Mouse (Mus musculus): ENCODE results near the gene Ccr6. TPM values are rescaled to one million over a fixed set of nuclear protein-coding genes. Genes with fewer than 3 reads are reported as not detected.
A peak's percentile ranks its signal among the peaks of the same experiment; 100 is the strongest.
"Not testable (repeated sequence)": the region's sequence is repeated elsewhere in the genome, so short reads cannot be mapped to it uniquely, and the experiment has no call there.

Ccr6 gene
- polyA plus RNA-seq, 1 experiment from 2014 or later, result not detected

- H3K4me3 ChIP-seq (ENCODE audit: low read depth, low read length); H3K27ac ChIP-seq (ENCODE audit: low read length); H3K27me3 ChIP-seq (ENCODE audit: control insufficient read depth, insufficient read depth, low read depth, low read length); H3K36me3 ChIP-seq (ENCODE audit: control insufficient read depth, insufficient read depth, low read length); H3K4me2 ChIP-seq (ENCODE audit: low read length); H3K4me1 ChIP-seq (ENCODE audit: control insufficient read depth, insufficient read depth, low read length); H3K9me3 ChIP-seq (replicated peaks; ENCODE audit: control insufficient read depth, low read length, poor library complexity, severe bottlenecking); H3K9ac ChIP-seq (ENCODE audit: low read depth, low read length); ATAC-seq: not testable (repeated sequence)
- 19% methylated on average over 7 of the region's 7 CpGs for WGBS
Measured at GRCm38 (mm10) chr17:8264638-8265037, 28.8 kb downstream of the Ccr6 start.

DNA sequence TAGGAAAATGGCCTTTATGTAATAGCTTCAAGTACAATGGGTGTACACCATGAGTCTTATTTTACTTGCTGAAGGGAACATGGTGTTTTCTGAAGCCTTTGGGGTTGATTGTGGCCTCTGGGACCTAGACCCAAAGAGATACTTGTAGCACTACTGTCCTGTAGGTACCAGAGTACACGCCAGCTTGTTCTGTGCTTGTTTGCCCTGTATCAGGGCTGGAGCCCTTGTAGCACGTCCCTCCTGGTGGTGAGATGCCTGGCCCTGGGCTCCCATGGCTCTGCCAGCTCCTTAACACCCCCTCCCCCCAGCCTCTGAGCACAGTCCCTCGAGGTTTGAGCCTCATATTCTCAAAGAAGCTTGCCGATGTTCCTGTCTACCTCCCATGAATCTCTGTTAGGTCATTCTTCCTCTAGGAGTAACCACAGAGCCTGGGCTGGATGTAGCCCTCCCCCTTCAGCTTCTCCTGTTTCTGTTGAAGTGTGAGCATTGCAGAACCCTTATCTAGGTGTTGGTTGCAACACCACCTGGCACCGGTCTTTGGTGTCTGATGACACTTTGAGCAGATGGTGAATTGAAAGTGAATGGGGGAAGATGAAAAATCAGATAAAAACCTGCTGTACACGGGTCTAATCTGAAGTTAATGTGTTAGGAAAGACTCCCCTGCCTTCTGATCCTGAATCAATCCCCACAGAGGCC lies 36.4 kb downstream of the Ccr6 start:
- 61% methylated on average over 6 of the region's 6 CpGs for WGBS
- no peak overlapping the region for H3K4me3 ChIP-seq (ENCODE audit: low read depth, low read length)
- no peak for ATAC-seq

DNA sequence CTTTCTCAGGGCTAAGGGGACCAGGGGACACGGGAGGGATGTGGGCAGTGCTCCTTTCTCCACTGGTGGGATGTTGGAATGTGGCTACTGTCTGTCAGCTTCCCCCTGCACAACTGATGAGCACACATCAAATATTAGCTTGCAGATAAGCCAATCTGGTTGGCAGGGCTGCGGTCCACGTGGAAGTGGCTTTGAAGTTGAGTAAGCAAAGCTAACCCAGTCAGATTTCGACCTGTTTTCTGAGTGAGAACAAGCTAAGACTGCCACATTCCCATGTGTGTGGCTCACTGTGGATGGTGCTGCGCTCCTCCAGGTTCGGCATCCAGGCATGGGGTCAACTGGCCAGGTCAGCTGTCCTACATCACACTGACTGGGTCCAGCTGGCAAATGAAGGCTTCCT lies 37.1 kb downstream of the Ccr6 start:
- ATAC-seq, result no peak
- no peaks in the 10 kb centered on the region for H3K27me3 ChIP-seq (ENCODE audit: control insufficient read depth, insufficient read depth, low read depth, low read length)
- no peak overlapping the region for H3K27ac ChIP-seq (ENCODE audit: low read length)
- 78% methylated on average over 6 of the region's 6 CpGs for WGBS
- H3K4me3 ChIP-seq (ENCODE audit: low read depth, low read length), result no peak overlapping the region
- no peak overlapping the region for H3K9ac ChIP-seq (ENCODE audit: low read depth, low read length)
- H3K4me2 ChIP-seq (ENCODE audit: low read length), result no peak overlapping the region
- no peaks in the 10 kb centered on the region for H3K36me3 ChIP-seq (ENCODE audit: control insufficient read depth, insufficient read depth, low read length)
- H3K9me3 ChIP-seq (replicated peaks; ENCODE audit: control insufficient read depth, low read length, poor library complexity, severe bottlenecking), result no peaks in the 10 kb centered on the region
- no peaks in the 10 kb centered on the region for H3K4me1 ChIP-seq (ENCODE audit: control insufficient read depth, insufficient read depth, low read length)

More for the DNA sequence above, 36.4 kb downstream of the Ccr6 start:
- H3K36me3 ChIP-seq (ENCODE audit: control insufficient read depth, insufficient read depth, low read length), result no peaks in the 10 kb centered on the region
- H3K4me1 ChIP-seq (ENCODE audit: control insufficient read depth, insufficient read depth, low read length), result no peaks in the 10 kb centered on the region
- H3K9me3 ChIP-seq (replicated peaks; ENCODE audit: control insufficient read depth, low read length, poor library complexity, severe bottlenecking), result no peaks in the 10 kb centered on the region
- H3K27me3 ChIP-seq (ENCODE audit: control insufficient read depth, insufficient read depth, low read depth, low read length), result no peaks in the 10 kb centered on the region
- H3K4me2 ChIP-seq (ENCODE audit: low read length), result no peak overlapping the region
- H3K27ac ChIP-seq (ENCODE audit: low read length), result no peak overlapping the region
- no peak overlapping the region for H3K9ac ChIP-seq (ENCODE audit: low read depth, low read length)

- no peaks in the 10 kb centered on the region for H3K9me3 ChIP-seq (replicated peaks; ENCODE audit: control insufficient read depth, low read length, poor library complexity, severe bottlenecking)
- ATAC-seq, result no peak
Measured at GRCm38 (mm10) chr17:8276071-8276470, 40.2 kb downstream of the Ccr6 start.

GRCm38 (mm10) chr17:8276680-8277079 lies 40.8 kb downstream of the Ccr6 start:
- no peaks in the 10 kb centered on the region for H3K4me1 ChIP-seq (ENCODE audit: control insufficient read depth, insufficient read depth, low read length)
- no peaks in the 10 kb centered on the region for H3K27me3 ChIP-seq (ENCODE audit: control insufficient read depth, insufficient read depth, low read depth, low read length)
- no peak overlapping the region for H3K27ac ChIP-seq (ENCODE audit: low read length)
- no peak overlapping the region for H3K4me2 ChIP-seq (ENCODE audit: low read length)
- no peak overlapping the region for H3K4me3 ChIP-seq (ENCODE audit: low read depth, low read length)
- no peaks in the 10 kb centered on the region for H3K9me3 ChIP-seq (replicated peaks; ENCODE audit: control insufficient read depth, low read length, poor library complexity, severe bottlenecking)
- ATAC-seq, result no peak
- H3K9ac ChIP-seq (ENCODE audit: low read depth, low read length), result no peak overlapping the region
- no peaks in the 10 kb centered on the region for H3K36me3 ChIP-seq (ENCODE audit: control insufficient read depth, insufficient read depth, low read length)
- 84% methylated on average over 7 of the region's 7 CpGs for WGBS

More at GRCm38 (mm10) chr17:8276071-8276470, 40.2 kb downstream of the Ccr6 start:
- Histone ChIP-seq H3K36me3 (ENCODE audit: control insufficient read depth, insufficient read depth, low read length) (no peaks in the 10 kb centered on the region), H3K9ac (ENCODE audit: low read depth, low read length) (no peak overlapping the region), H3K4me2 (ENCODE audit: low read length) (no peak overlapping the region), H3K27ac (ENCODE audit: low read length) (no peak overlapping the region), H3K4me1 (ENCODE audit: control insufficient read depth, insufficient read depth, low read length) (no peaks in the 10 kb centered on the region), H3K4me3 (ENCODE audit: low read depth, low read length) (no peak overlapping the region), H3K27me3 (ENCODE audit: control insufficient read depth, insufficient read depth, low read depth, low read length) (no peaks in the 10 kb centered on the region)
- 82% methylated on average over 4 of the region's 4 CpGs for WGBS

- no peak for ATAC-seq
- 70% methylated on average over 3 of the region's 3 CpGs for WGBS
Measured at GRCm38 (mm10) chr17:8277266-8277665, 41.4 kb downstream of the Ccr6 start.

GRCm38 (mm10) chr17:8278356-8278755 lies 42.5 kb downstream of the Ccr6 start:
- no peak overlapping the region for H3K4me3 ChIP-seq (ENCODE audit: low read depth, low read length)
- H3K4me1 ChIP-seq (ENCODE audit: control insufficient read depth, insufficient read depth, low read length), result peaks cover 6% of the 10 kb centered on the region
- no peaks in the 10 kb centered on the region for H3K9me3 ChIP-seq (replicated peaks; ENCODE audit: control insufficient read depth, low read length, poor library complexity, severe bottlenecking)
- WGBS, result 68% methylated on average over 3 of the region's 3 CpGs
- no peak overlapping the region for H3K4me2 ChIP-seq (ENCODE audit: low read length)
- H3K36me3 ChIP-seq (ENCODE audit: control insufficient read depth, insufficient read depth, low read length), result no peaks in the 10 kb centered on the region
- no peak for ATAC-seq
- no peak overlapping the region for H3K27ac ChIP-seq (ENCODE audit: low read length)
- no peaks in the 10 kb centered on the region for H3K27me3 ChIP-seq (ENCODE audit: control insufficient read depth, insufficient read depth, low read depth, low read length)
- H3K9ac ChIP-seq (ENCODE audit: low read depth, low read length), result no peak overlapping the region

More at GRCm38 (mm10) chr17:8277266-8277665, 41.4 kb downstream of the Ccr6 start:
- Histone ChIP-seq H3K4me1 (ENCODE audit: control insufficient read depth, insufficient read depth, low read length) (no peaks in the 10 kb centered on the region), H3K27ac (ENCODE audit: low read length) (no peak overlapping the region), H3K9ac (ENCODE audit: low read depth, low read length) (no peak overlapping the region), H3K4me2 (ENCODE audit: low read length) (no peak overlapping the region), H3K9me3 (replicated peaks; ENCODE audit: control insufficient read depth, low read length, poor library complexity, severe bottlenecking) (no peaks in the 10 kb centered on the region), H3K36me3 (ENCODE audit: control insufficient read depth, insufficient read depth, low read length) (no peaks in the 10 kb centered on the region), H3K4me3 (ENCODE audit: low read depth, low read length) (no peak overlapping the region), H3K27me3 (ENCODE audit: control insufficient read depth, insufficient read depth, low read depth, low read length) (no peaks in the 10 kb centered on the region)

GRCm38 (mm10) chr17:8282821-8283525 lies 47.1 kb downstream of the Ccr6 start, which contains the start of gene Mpc1:
TSS of gene Mpc1 (plus strand) at chr17:8282904.
- WGBS, result 1% methylated on average over 33 of the region's 35 CpGs
- no peaks in the 10 kb centered on the region for H3K36me3 ChIP-seq (ENCODE audit: control insufficient read depth, insufficient read depth, low read length)
- H3K4me3 ChIP-seq (ENCODE audit: low read depth, low read length), result peak within 1 kb of the TSS; percentile 89
- no peaks in the 10 kb centered on the region for H3K9me3 ChIP-seq (replicated peaks; ENCODE audit: control insufficient read depth, low read length, poor library complexity, severe bottlenecking)
- ATAC-seq, result peak; percentile 78
- no peaks in the 10 kb centered on the region for H3K27me3 ChIP-seq (ENCODE audit: control insufficient read depth, insufficient read depth, low read depth, low read length)
- peak within 1 kb of the TSS; percentile 96 for H3K27ac ChIP-seq (ENCODE audit: low read length)
- peaks cover 18% of the 10 kb centered on the region for H3K4me1 ChIP-seq (ENCODE audit: control insufficient read depth, insufficient read depth, low read length)
- H3K9ac ChIP-seq (ENCODE audit: low read depth, low read length), result peak within 1 kb of the TSS; percentile 92
- H3K4me2 ChIP-seq (ENCODE audit: low read length), result peak within 1 kb of the TSS; percentile 89

All from midbrain, embryonic 16.5 days (tissue).